Mouse (Mus musculus): ENCODE results near the gene Btbd6.
A peak's percentile ranks its signal among the peaks of the same experiment; 100 is the strongest.

Gene Btbd6

DNA sequence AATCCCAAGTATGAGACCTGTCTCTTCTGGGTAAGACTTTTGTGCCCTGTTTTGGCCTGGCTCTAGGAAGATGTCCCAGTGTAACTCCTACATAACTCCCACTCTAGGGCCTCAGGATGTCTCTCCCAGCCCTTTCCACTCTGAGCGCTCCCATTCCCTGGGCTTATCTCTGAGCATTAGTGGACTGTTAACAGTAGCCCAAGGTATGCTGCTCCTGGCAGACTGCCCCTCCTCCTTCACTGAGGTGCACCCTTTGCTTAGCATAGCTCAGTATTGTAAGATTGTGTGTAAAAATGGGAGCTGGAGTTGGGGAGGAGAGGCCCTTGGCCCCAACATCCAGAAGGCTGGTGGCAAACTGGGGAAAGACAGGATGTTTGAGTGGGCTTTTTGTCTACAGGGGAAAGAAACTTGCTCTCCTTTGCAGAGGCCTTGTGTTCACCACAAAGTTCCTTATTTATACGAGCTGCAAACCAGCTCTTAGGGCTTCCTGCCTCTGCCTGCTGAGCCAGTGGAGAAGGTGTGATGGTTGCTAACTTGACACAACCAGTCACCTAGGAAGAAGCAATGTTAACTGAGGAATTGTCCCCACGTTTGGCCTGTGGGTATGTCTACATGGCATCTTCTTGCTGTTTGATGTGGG, 23.2 kb upstream of the Btbd6 start:
- DNase-seq (ENCODE audit: low spot score in 2 of 2), result no peak

- DNase-seq (ENCODE audit: low spot score in 2 of 2), result peak; percentile 46 to 73
Measured at GRCm38 (mm10) chr12:112955800-112956199, 20.5 kb upstream of the Btbd6 start.

- DNase-seq (ENCODE audit: low spot score in 2 of 2), result peak; percentile 32 to 56
Measured at GRCm38 (mm10) chr12:112958303-112958702, 18.0 kb upstream of the Btbd6 start.

DNA sequence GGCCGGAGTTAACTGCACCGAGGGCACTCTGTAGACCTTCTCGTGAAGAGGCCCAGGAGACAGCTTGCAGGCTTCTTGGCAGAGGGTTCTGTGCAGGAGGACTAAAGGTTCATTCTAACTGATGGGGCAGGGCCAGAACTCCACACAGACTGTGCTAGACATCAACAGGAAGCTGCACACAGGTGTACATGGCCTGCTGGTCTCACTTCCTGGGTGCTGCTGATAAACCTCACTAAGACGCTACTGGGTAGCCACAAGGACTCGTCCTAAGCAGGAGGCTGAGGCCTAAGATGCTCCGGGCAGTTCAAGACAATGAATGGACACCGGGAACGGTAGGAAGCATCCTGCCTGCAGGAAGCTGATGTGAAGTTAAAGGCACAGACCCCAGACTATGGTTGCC, 16.9 kb upstream of the Btbd6 start:
- peak; percentile 43 to 50 for DNase-seq (ENCODE audit: low spot score in 2 of 2)

GRCm38 (mm10) chr12:112961428-112961827, 14.9 kb upstream of the Btbd6 start:
- DNase-seq (ENCODE audit: low spot score in 2 of 2), result no peak

DNA sequence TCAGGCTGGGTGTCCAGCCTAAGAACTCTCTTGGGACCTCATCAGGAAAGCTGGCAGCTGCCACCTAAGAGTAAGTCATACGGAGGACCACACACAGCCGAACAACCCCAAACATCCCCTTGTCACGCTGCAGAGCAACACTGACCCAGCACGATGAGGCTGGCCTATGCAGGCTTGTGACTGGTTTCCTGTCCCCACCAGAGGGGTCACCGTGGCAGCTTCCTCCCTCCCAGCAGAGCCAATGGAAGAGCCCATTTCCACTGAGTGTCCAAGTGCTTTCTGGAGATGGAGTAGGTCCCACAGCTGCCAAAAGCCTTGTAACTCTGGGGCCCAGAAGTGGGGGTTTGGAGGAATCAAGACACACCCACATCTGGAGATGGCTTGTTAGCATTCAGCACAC, 14.4 kb upstream of the Btbd6 start:
- no peak for DNase-seq (ENCODE audit: low spot score in 2 of 2)

- DNase-seq (ENCODE audit: low spot score in 2 of 2), result no peak
Measured at GRCm38 (mm10) chr12:112965783-112966182, 10.5 kb upstream of the Btbd6 start.

- DNase-seq (ENCODE audit: low spot score in 2 of 2), result no peak
Measured at GRCm38 (mm10) chr12:112968943-112969342, 7.3 kb upstream of the Btbd6 start.

GRCm38 (mm10) chr12:112969616-112970015, 6.7 kb upstream of the Btbd6 start:
- no peak for DNase-seq (ENCODE audit: low spot score in 2 of 2)

GRCm38 (mm10) chr12:112974736-112975135, 1.5 kb upstream of the Btbd6 start:
- no peak for DNase-seq (ENCODE audit: low spot score in 2 of 2)

- DNase-seq (ENCODE audit: low spot score in 2 of 2), result no peak
Measured at GRCm38 (mm10) chr12:112977156-112977555, 874 bp downstream of the Btbd6 start.

DNA sequence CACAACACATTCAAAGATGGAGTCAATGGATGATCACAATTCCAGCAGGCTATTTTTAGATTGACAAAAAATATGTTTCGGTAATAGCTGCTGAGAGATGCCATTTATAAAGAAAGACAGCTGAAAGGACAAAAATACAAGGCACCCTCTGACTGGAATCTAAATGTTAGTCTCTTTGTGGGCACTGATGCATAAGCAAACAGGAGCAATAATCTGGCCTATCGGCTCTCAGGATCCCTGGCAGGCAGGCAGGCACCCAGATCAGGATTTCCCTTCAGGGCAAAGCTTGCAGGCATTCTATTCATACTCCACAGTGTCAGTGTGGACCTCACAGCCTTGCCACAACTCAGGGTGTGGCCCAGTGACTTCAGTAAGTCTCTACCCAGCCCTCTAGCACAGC, 5.7 kb downstream of the Btbd6 start:
- DNase-seq (ENCODE audit: low spot score in 2 of 2), result no peak

GRCm38 (mm10) chr12:112985346-112985745, 9.1 kb downstream of the Btbd6 start:
- peak in 1 of 2 experiments; percentile 46 for DNase-seq (ENCODE audit: low spot score in 2 of 2)

GRCm38 (mm10) chr12:112987877-112988276, 11.6 kb downstream of the Btbd6 start:
- peak in 1 of 2 experiments; percentile 58 for DNase-seq (ENCODE audit: low spot score in 2 of 2)

- DNase-seq (ENCODE audit: low spot score in 2 of 2), result no peak
Measured at GRCm38 (mm10) chr12:112990706-112991405, 14.6 kb downstream of the Btbd6 start.

GRCm38 (mm10) chr12:112991444-112991843, 15.2 kb downstream of the Btbd6 start:
- no peak for DNase-seq (ENCODE audit: low spot score in 2 of 2)

- peak; percentile 77 to 80 for DNase-seq (ENCODE audit: low spot score in 2 of 2)
Measured at GRCm38 (mm10) chr12:112994153-112994552, 17.9 kb downstream of the Btbd6 start.

DNA sequence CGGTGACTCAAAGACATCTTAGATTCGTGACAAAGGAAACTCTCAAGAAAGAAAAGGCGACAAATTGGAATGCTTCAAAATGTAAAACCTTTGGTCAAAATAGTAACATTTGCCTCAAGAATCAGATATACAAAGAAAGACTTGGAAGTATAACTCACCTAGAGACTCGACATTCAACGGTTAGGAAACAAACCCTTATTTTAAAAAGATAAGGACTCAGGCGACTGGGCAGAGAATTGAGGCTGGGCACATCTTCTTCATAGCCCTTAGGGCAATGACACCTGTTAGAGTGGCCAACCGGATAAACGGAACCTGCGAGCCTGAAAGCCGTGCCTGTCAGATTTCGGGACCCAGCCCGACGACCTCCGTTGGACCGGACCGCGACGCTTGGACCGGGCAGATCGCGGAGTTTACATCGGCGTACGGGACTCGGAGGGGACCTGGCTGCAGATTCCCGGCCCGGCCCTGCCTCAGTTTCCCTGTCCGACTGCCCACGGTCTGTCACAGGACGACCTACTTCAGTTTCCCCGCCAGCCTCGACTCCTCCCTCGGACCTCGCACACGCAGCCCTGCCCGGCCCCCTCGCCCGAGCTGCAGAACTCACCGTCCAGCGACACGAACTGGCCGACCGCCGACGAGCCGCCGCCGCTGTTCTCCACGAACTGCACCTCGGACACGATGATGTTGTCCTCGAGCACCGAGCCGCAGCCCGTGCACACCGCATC, 23.4 kb downstream of the Btbd6 start:
- no peak for DNase-seq (ENCODE audit: low spot score in 2 of 2)

- DNase-seq (ENCODE audit: low spot score in 2 of 2), result peak; percentile 97
Measured at GRCm38 (mm10) chr12:113000294-113001132, 24.2 kb downstream of the Btbd6 start, which contains the start of gene Brf1. TSS of gene Brf1 (minus strand) at chr12:113000704.

GRCm38 (mm10) chr12:113001133-113001474, 24.8 kb downstream of the Btbd6 start:
- DNase-seq (ENCODE audit: low spot score in 2 of 2), result no peak

- DNase-seq (ENCODE audit: low spot score in 2 of 2), result peak in 1 of 2 experiments; percentile 50
Measured at GRCm38 (mm10) chr12:113002667-113003066, 26.4 kb downstream of the Btbd6 start.

DNA sequence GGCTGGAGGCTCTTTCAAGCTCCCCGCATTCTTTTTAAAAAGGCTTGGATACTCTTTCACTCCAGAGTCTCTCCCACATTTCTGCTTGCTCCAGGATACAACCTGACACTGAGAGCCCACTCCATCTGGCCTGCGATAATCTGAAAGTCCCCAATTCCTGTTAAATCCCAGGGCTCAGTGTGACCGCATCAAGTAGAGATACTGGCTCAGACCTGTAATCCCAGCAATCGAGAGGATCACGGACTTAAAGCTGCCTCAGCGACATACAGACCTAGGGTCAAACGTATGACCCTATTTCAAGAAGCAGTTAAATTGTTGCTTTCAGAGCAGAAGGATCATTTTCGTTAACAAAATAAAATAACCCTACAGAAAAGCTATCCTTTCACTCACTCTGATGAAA, 27.7 kb downstream of the Btbd6 start:
- DNase-seq (ENCODE audit: low spot score in 2 of 2), result no peak
